Mouse (Mus musculus) hindbrain, postnatal 0 days (tissue): ENCODE data around the gene Vmn1r5. TPM values are rescaled to one million over a fixed set of nuclear protein-coding genes. Genes with fewer than 3 reads are reported as not detected.
"Not testable (repeated sequence)": the region's sequence is repeated elsewhere in the genome, so short reads cannot be mapped to it uniquely, and the experiment has no call there.

ENCODE experiments used
- ATAC-seq: fragments of 200-750 bp; cut with Nextera tagmentation; 2 replicates; pipeline ENCODE4 v1.8.0; 2017; ENCODE audit warnings: mild to moderate bottlenecking, moderate TSS enrichment, moderate library complexity
- DNase-seq: peaks from one replicate; pipeline ENCODE4 v3.0.0-alpha.2; 2015; ENCODE audit warnings: low spot score
- H3K27ac ChIP-seq: fragments of 300-500 bp; sonication (generic); 2 replicates; pipeline ENCODE4 v1.5.1; 2014; ENCODE audit warnings: mild to moderate bottlenecking
- H3K27me3 ChIP-seq: fragments of 300-500 bp; sonication (generic); 2 replicates; pipeline ENCODE4 v1.6.1; 2014; ENCODE audit warnings: low read length, mixed read lengths; ENCODE audit not compliant: insufficient read depth
- H3K36me3 ChIP-seq: fragments of 300-500 bp; sonication (generic); 2 replicates; pipeline ENCODE4 v1.6.1; 2014; ENCODE audit warnings: low read length, mixed read lengths; ENCODE audit not compliant: insufficient read depth
- H3K4me1 ChIP-seq: fragments of 300-500 bp; sonication (generic); 2 replicates; pipeline ENCODE4 v1.6.1; 2014; ENCODE audit warnings: antibody characterized with exemption, low read length, mixed read lengths; ENCODE audit not compliant: insufficient read depth
- H3K4me2 ChIP-seq: fragments of 300-500 bp; sonication (generic); 2 replicates; pipeline ENCODE4 v1.6.1; 2014; ENCODE audit warnings: low read depth, mild to moderate bottlenecking, low read length, moderate library complexity, mixed read lengths
- H3K4me3 ChIP-seq: fragments of 300-500 bp; sonication (generic); 2 replicates; pipeline ENCODE4 v1.5.1; 2014; ENCODE audit warnings: low read length
- H3K9ac ChIP-seq: fragments of 300-500 bp; sonication (generic); replicated peaks from 2 replicates; pipeline ENCODE4 v1.6.1; 2014; ENCODE audit warnings: mild to moderate bottlenecking, low read length, moderate library complexity, mixed read lengths
- H3K9me3 ChIP-seq: fragments of 300-500 bp; sonication (generic); 2 replicates; pipeline ENCODE4 v1.6.1; 2016; ENCODE audit warnings: low read length, mixed read lengths
- CTCF ChIP-seq: IDR thresholded peaks from 2 replicates; pipeline ENCODE4 v1.5.1; 2016; ENCODE audit warnings: antibody characterized with exemption, control low read depth, low read depth
- WGBS: fragments of 180-500 bp; shearing (Covaris S2); extraction: QIAGEN DNeasy Blood & Tissue Kit; methylation state at CpG from one replicate; pipeline ENCODE4 v1.1.7; 2014; 5-methylcytosine and 5-hydroxymethylcytosine counted together
- polyA plus RNA-seq: library from polyadenylated mRNA; unstranded; fragments of >200 nt; fragmentation: Nextera tagmentation; extraction: Ambion mirVana; gene quantifications from 2 replicates; pipeline ENCODE4 v1.2.1, GENCODE M21; 2015
- total RNA-seq: library from RNA; depleted of rRNA; stranded (reverse); fragments of >200 nt; gene quantifications from 2 replicates; pipeline ENCODE4 v1.2.3, GENCODE M21; 2014; rRNA removed

Vmn1r5 gene
- total and polyA plus RNA-seq, 2 experiments from 2014 or later, result not detected

- Histone ChIP-seq H3K27me3 (no peaks in the 10 kb centered on the region), H3K36me3 (no peaks in the 10 kb centered on the region), H3K4me3 (no peak overlapping the region), H3K4me2 (no peak overlapping the region), H3K9me3 (no peaks in the 10 kb centered on the region), H3K27ac (no peak overlapping the region), H3K4me1 (no peaks in the 10 kb centered on the region), H3K9ac (no peak overlapping the region)
- DNase-seq (no peak), ATAC-seq (no peak)
- no peak for TF ChIP-seq CTCF
- 65% methylated on average over 5 of the region's 5 CpGs for WGBS
Measured at GRCm38 (mm10) chr6:56956436-56956835, 13.6 kb upstream of the Vmn1r5 start.

GRCm38 (mm10) chr6:56996943-56997342 lies 26.9 kb downstream of the Vmn1r5 start, which contains the start of gene Vmn1r6:
TSS of gene Vmn1r6 (plus strand) at chr6:56997243.
- no peak for ATAC-seq
- no peaks in the 10 kb centered on the region for H3K4me1 ChIP-seq
- no peak within 1 kb of the TSS for H3K9ac ChIP-seq
- no peak within 1 kb of the TSS for H3K4me3 ChIP-seq
- H3K9me3 ChIP-seq, result no peaks in the 10 kb centered on the region
- DNase-seq, result no peak
- no peaks in the 10 kb centered on the region for H3K36me3 ChIP-seq
- H3K27me3 ChIP-seq, result no peaks in the 10 kb centered on the region
- H3K27ac ChIP-seq, result no peak within 1 kb of the TSS
- no peak for TF ChIP-seq CTCF
- H3K4me2 ChIP-seq, result no peak within 1 kb of the TSS
- 85% methylated on average over 2 of the region's 2 CpGs for WGBS

DNA sequence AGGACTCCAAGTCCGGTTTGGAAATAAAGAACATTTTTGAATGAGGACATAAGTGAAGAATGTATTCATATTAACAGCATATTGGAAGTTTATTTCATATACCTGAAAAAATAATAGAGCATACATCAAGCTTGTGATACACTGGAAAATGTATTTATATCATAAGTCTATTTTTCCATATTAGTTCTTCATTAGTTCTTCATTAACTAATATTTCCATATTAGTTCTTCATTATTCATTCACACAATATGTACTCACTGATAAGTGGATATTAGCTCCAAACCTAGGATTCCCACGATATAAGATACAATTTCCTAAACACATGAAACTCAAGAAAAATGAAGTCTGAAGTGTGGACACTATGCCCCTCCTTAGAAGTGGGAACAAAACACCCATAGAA lies 55.2 kb downstream of the Vmn1r5 start, which contains the start of gene Vmn1r7:
Gene Vmn1r7 (minus strand): TSS at position 101 of the 400 bp plus-strand sequence.
- H3K36me3 ChIP-seq, H3K4me1 ChIP-seq, H3K4me3 ChIP-seq, H3K27me3 ChIP-seq, ATAC-seq, H3K9ac ChIP-seq, H3K4me2 ChIP-seq, H3K27ac ChIP-seq, DNase-seq, H3K9me3 ChIP-seq: not testable (repeated sequence)
- WGBS, result 100% methylated on average over 2 of the region's 2 CpGs

GRCm38 (mm10) chr6:57031984-57032383 lies 61.9 kb downstream of the Vmn1r5 start, which contains the start of gene Vmn1r8:
TSS of gene Vmn1r8 (plus strand) at chr6:57032284.
- DNase-seq, result no peak
- no peak within 1 kb of the TSS for H3K4me2 ChIP-seq

DNA sequence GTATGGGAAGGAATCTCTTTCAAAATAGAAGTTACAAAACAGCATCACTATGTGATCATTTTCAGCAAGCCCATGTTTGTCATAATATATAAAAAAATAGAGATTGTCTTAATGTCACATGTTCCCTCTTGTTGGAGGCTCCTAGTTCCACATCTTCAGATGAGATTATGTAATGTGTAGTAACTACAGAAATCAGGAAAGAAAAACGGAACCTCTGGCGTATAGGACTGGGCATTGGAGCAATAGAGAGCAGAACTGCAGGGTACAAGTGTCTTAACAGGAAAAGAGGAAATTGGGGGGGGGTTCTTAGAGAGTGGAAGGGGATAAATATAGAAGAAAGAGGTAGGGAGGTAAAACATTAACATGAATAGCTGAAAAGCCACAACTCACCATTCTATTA lies 64.6 kb downstream of the Vmn1r5 start:
- TF ChIP-seq CTCF, result no peak
- DNase-seq (no peak), ATAC-seq (no peak)
- H3K4me2 ChIP-seq, result no peak overlapping the region
- no peaks in the 10 kb centered on the region for H3K36me3 ChIP-seq
- H3K27ac ChIP-seq, result no peak overlapping the region
- 88% methylated on average over 2 of the region's 2 CpGs for WGBS
- no peaks in the 10 kb centered on the region for H3K27me3 ChIP-seq
- H3K4me1 ChIP-seq, result no peaks in the 10 kb centered on the region
- no peak overlapping the region for H3K9ac ChIP-seq
- no peaks in the 10 kb centered on the region for H3K9me3 ChIP-seq
- no peak overlapping the region for H3K4me3 ChIP-seq

More at GRCm38 (mm10) chr6:57031984-57032383, 61.9 kb downstream of the Vmn1r5 start, which contains the start of gene Vmn1r8:
- no peak within 1 kb of the TSS for H3K4me3 ChIP-seq
- no peak within 1 kb of the TSS for H3K9ac ChIP-seq
- no peaks in the 10 kb centered on the region for H3K4me1 ChIP-seq
- no peak for ATAC-seq
- H3K27ac ChIP-seq, result no peak within 1 kb of the TSS
- TF ChIP-seq CTCF, result no peak
- no peaks in the 10 kb centered on the region for H3K9me3 ChIP-seq
- H3K27me3 ChIP-seq, result no peaks in the 10 kb centered on the region
- H3K36me3 ChIP-seq, result no peaks in the 10 kb centered on the region

Other genes starting within 250 kb of the Vmn1r5 start
- 36.0 and 46.2 TPM in 2 replicates for gene Kbtbd2, start 172.5 kb upstream of the Vmn1r5 start, total RNA-seq
- gene Kbtbd2, start 172.5 kb upstream of the Vmn1r5 start, polyA plus RNA-seq, result 18.2 and 19.7 TPM in 2 replicates
- 47.4 and 54.8 TPM in 2 replicates for gene Fkbp9, start 138.2 kb upstream of the Vmn1r5 start, total RNA-seq
- 44.7 and 45.9 TPM in 2 replicates for gene Fkbp9, start 138.2 kb upstream of the Vmn1r5 start, polyA plus RNA-seq
- 38.4 and 83.8 TPM in 2 replicates for gene Nt5c3, start 46.3 kb upstream of the Vmn1r5 start, total RNA-seq
- gene Nt5c3, start 46.3 kb upstream of the Vmn1r5 start, polyA plus RNA-seq, result 153 and 155 TPM in 2 replicates
- 0.37 TPM in 1 of 2 replicates, not detected in the other for gene Vmn1r4, start 46.3 kb upstream of the Vmn1r5 start, total RNA-seq
- gene Vmn1r4, start 46.3 kb upstream of the Vmn1r5 start, polyA plus RNA-seq, result 0.46 and 0.58 TPM in 2 replicates
- not detected in 2 replicates for gene Vmn1r6, start 27.0 kb downstream of the Vmn1r5 start, total RNA-seq
- not detected in 2 replicates for gene Vmn1r6, start 27.0 kb downstream of the Vmn1r5 start, polyA plus RNA-seq
- gene Vmn1r7, start 55.1 kb downstream of the Vmn1r5 start, total RNA-seq, result not detected in 2 replicates
- gene Vmn1r7, start 55.1 kb downstream of the Vmn1r5 start, polyA plus RNA-seq, result not detected in 2 replicates
- not detected in 2 replicates for gene Vmn1r8, start 62.0 kb downstream of the Vmn1r5 start, total RNA-seq
- gene Vmn1r8, start 62.0 kb downstream of the Vmn1r5 start, polyA plus RNA-seq, result not detected in 2 replicates
- not detected in 2 replicates for gene Vmn1r9, start 96.5 kb downstream of the Vmn1r5 start, total RNA-seq
- gene Vmn1r9, start 96.5 kb downstream of the Vmn1r5 start, polyA plus RNA-seq, result not detected in 2 replicates
- gene Vmn1r10, start 139.2 kb downstream of the Vmn1r5 start, total RNA-seq, result not detected in 2 replicates
- gene Vmn1r10, start 139.2 kb downstream of the Vmn1r5 start, polyA plus RNA-seq, result not detected in 2 replicates
- gene Vmn1r11, start 163.2 kb downstream of the Vmn1r5 start, total RNA-seq, result not detected in 2 replicates
- not detected in 2 replicates for gene Vmn1r11, start 163.2 kb downstream of the Vmn1r5 start, polyA plus RNA-seq
- gene Vmn1r12, start 186.6 kb downstream of the Vmn1r5 start, total RNA-seq, result not detected in 2 replicates
- gene Vmn1r12, start 186.6 kb downstream of the Vmn1r5 start, polyA plus RNA-seq, result not detected in 2 replicates
- not detected in 2 replicates for gene Vmn1r13, start 233.0 kb downstream of the Vmn1r5 start, total RNA-seq
- not detected in 2 replicates for gene Vmn1r13, start 233.0 kb downstream of the Vmn1r5 start, polyA plus RNA-seq